Mouse (Mus musculus): Measurements from ENCODE around the gene Gba. TPM values are rescaled to one million over a fixed set of nuclear protein-coding genes. Genes with fewer than 3 reads are reported as not detected.
A peak's percentile ranks its signal among the peaks of the same experiment; 100 is the strongest.

The Gba gene
- polyA plus RNA-seq, 1 experiment from 2014 or later = 62.5 TPM

DNA sequence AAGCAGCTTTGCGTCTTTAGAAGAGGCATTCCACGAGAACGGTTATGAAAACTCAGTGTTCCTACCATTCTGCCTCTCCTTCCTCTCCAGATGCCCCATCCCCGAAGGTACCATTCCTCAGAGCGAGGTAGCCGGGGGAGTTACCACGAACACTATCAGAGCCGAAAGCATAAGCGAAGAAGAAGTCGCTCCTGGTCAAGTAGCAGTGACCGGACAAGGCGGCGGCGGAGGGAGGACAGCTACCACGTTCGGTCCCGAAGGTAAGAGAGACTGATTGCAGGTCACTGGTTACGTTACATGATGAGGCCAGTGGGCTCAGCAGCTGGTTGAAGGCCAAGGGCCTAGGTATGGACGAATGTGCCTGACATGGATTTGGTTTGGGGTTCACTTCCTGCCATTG, 35.8 kb upstream of the Gba start:
- peaks cover 53% of the 10 kb centered on the region for H3K36me3 ChIP-seq
- H3K4me3 ChIP-seq = no peak overlapping the region
- no peaks in the 10 kb centered on the region for H3K9me3 ChIP-seq
- H3K4me1 ChIP-seq = peaks cover 21% of the 10 kb centered on the region
- WGBS = 89% methylated on average over 19 of the region's 19 CpGs
- H3K27me3 ChIP-seq = no peaks in the 10 kb centered on the region
- no peak for ATAC-seq (ENCODE audit: insufficient number of reproducible peaks, low FRiP score, low TSS enrichment, low read depth)
- H3K4me2 ChIP-seq = no peak overlapping the region
- no peak overlapping the region for H3K9ac ChIP-seq
- H3K27ac ChIP-seq = no peak overlapping the region

DNA sequence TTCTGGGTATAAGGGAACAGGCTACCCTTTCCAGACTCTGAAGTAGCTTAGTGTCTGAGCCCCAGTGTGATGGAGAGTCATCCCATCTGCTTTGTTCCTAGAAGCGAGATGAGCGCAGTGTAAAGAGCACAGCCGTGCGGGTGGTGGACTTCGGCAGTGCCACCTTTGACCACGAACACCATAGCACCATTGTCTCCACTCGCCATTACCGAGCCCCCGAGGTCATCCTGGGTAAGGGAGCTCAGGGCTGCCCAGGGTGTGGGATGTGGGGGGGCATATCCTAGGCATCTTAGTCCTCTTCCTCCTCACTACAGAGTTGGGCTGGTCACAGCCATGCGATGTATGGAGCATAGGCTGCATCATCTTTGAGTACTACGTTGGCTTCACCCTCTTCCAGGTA, 27.9 kb upstream of the Gba start:
- Histone ChIP-seq H3K4me2 (no peak overlapping the region), H3K36me3 (peaks cover 73% of the 10 kb centered on the region), H3K9me3 (no peaks in the 10 kb centered on the region), H3K9ac (no peak overlapping the region), H3K27me3 (no peaks in the 10 kb centered on the region), H3K27ac (no peak overlapping the region), H3K4me3 (no peak overlapping the region), H3K4me1 (peaks cover 16% of the 10 kb centered on the region)
- ATAC-seq (ENCODE audit: insufficient number of reproducible peaks, low FRiP score, low TSS enrichment, low read depth) = no peak
- WGBS = 94% methylated on average over 11 of the region's 11 CpGs

DNA sequence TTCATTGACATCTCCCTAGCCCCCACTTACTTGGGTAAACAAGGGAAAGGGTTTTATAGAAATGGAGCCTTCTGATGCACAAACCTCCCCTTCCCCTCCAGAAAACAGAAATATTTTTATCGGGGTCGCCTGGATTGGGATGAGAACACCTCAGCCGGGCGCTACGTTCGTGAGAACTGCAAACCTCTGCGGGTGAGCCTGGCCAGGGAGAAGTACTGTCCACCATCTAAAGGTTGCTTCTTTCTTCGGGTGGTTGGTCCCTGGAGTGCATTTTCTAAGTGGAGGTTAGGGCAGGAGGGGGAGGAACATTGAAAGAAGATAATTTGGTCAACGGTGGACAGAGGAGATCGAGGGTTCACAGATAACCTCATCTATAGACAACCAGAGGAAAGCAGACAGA, 27.2 kb upstream of the Gba start:
- H3K27ac ChIP-seq = no peak overlapping the region
- peaks cover 73% of the 10 kb centered on the region for H3K36me3 ChIP-seq
- no peaks in the 10 kb centered on the region for H3K9me3 ChIP-seq
- WGBS = 90% methylated on average over 10 of the region's 10 CpGs
- no peak overlapping the region for H3K9ac ChIP-seq
- no peak for ATAC-seq (ENCODE audit: insufficient number of reproducible peaks, low FRiP score, low TSS enrichment, low read depth)
- H3K4me3 ChIP-seq = no peak overlapping the region
- H3K27me3 ChIP-seq = no peaks in the 10 kb centered on the region
- no peak overlapping the region for H3K4me2 ChIP-seq
- peaks cover 16% of the 10 kb centered on the region for H3K4me1 ChIP-seq

- Histone ChIP-seq H3K9me3 (no peaks in the 10 kb centered on the region), H3K4me3 (no peak overlapping the region), H3K36me3 (peaks cover 74% of the 10 kb centered on the region), H3K4me2 (no peak overlapping the region), H3K9ac (no peak overlapping the region), H3K27me3 (no peaks in the 10 kb centered on the region), H3K27ac (no peak overlapping the region), H3K4me1 (peaks cover 16% of the 10 kb centered on the region)
- WGBS = 83% methylated on average over 7 of the region's 7 CpGs
- no peak for ATAC-seq (ENCODE audit: insufficient number of reproducible peaks, low FRiP score, low TSS enrichment, low read depth)
Measured at GRCm38 (mm10) chr3:89176421-89176820, 26.3 kb upstream of the Gba start.

- Histone ChIP-seq H3K36me3 (peaks cover 75% of the 10 kb centered on the region), H3K4me2 (peak within 1 kb of the TSS; percentile 81), H3K9ac (peak within 1 kb of the TSS; percentile 85), H3K27ac (peak within 1 kb of the TSS; percentile 86), H3K27me3 (no peaks in the 10 kb centered on the region), H3K4me1 (peaks cover 16% of the 10 kb centered on the region), H3K4me3 (peak within 1 kb of the TSS; percentile 79), H3K9me3 (no peaks in the 10 kb centered on the region)
- under 1% methylated on average over 43 of the region's 43 CpGs for WGBS
- peak; percentile 91 for ATAC-seq (ENCODE audit: insufficient number of reproducible peaks, low FRiP score, low TSS enrichment, low read depth)
Measured at GRCm38 (mm10) chr3:89177242-89178106, 25.3 kb upstream of the Gba start, which contains the start of gene Scamp3. TSS of gene Scamp3 (plus strand) at chr3:89177473.

DNA sequence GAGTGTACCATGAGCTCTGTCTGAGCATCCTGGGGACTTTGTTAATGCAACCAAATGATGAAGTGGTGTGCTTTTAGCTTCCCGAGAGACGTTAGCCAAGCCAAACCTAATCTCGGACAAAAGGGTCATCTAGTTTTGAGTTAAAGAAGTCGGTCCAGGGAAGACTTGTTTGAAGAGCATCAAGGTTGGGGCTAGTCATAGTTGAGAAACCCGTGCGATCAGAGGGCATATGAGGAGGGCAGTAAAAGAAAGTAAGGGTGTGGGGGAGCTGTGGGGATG, 24.7 kb upstream of the Gba start:
- peak overlapping the region; percentile 79 for H3K4me3 ChIP-seq
- H3K36me3 ChIP-seq = peaks cover 69% of the 10 kb centered on the region
- H3K9me3 ChIP-seq = no peaks in the 10 kb centered on the region
- peak overlapping the region; percentile 86 for H3K27ac ChIP-seq
- ATAC-seq (ENCODE audit: insufficient number of reproducible peaks, low FRiP score, low TSS enrichment, low read depth) = no peak
- H3K4me2 ChIP-seq = peak overlapping the region; percentile 81
- 6% methylated on average over 6 of the region's 6 CpGs for WGBS
- no peaks in the 10 kb centered on the region for H3K27me3 ChIP-seq
- H3K4me1 ChIP-seq = peaks cover 20% of the 10 kb centered on the region
- peak overlapping the region; percentile 85 for H3K9ac ChIP-seq

GRCm38 (mm10) chr3:89179056-89179455, 23.7 kb upstream of the Gba start:
- Histone ChIP-seq H3K9ac (peak overlapping the region; percentile 17; the same call in 1 of the 2 replicates), H3K27me3 (no peaks in the 10 kb centered on the region), H3K4me2 (0 out of 2 replicates have a peak overlapping the region, but pooled peaks have one; percentile 81), H3K9me3 (no peaks in the 10 kb centered on the region), H3K27ac (no peak overlapping the region), H3K36me3 (peaks cover 59% of the 10 kb centered on the region), H3K4me1 (peaks cover 28% of the 10 kb centered on the region), H3K4me3 (no peak overlapping the region)
- ATAC-seq (ENCODE audit: insufficient number of reproducible peaks, low FRiP score, low TSS enrichment, low read depth) = no peak
- WGBS = 91% methylated on average over 11 of the region's 11 CpGs

- no peak overlapping the region for H3K9ac ChIP-seq
- peak overlapping the region; percentile 87 for H3K27ac ChIP-seq
- H3K4me3 ChIP-seq = no peak overlapping the region
- ATAC-seq (ENCODE audit: insufficient number of reproducible peaks, low FRiP score, low TSS enrichment, low read depth) = no peak
- H3K36me3 ChIP-seq = peaks cover 41% of the 10 kb centered on the region
- 91% methylated on average over 27 of the region's 27 CpGs for WGBS
- H3K4me1 ChIP-seq = peaks cover 46% of the 10 kb centered on the region
- no peaks in the 10 kb centered on the region for H3K27me3 ChIP-seq
- no peak overlapping the region for H3K4me2 ChIP-seq
- no peaks in the 10 kb centered on the region for H3K9me3 ChIP-seq
Measured at GRCm38 (mm10) chr3:89181749-89182500, 20.8 kb upstream of the Gba start.

GRCm38 (mm10) chr3:89182531-89183057, 20.1 kb upstream of the Gba start:
- Histone ChIP-seq H3K4me2 (peak overlapping the region; percentile 90), H3K36me3 (peaks cover 48% of the 10 kb centered on the region), H3K27me3 (no peaks in the 10 kb centered on the region), H3K9me3 (no peaks in the 10 kb centered on the region), H3K4me3 (peak overlapping the region; percentile 69), H3K9ac (no peak overlapping the region), H3K27ac (peak overlapping the region; percentile 87), H3K4me1 (peaks cover 46% of the 10 kb centered on the region)
- 47% methylated on average over 7 of the region's 7 CpGs for WGBS
- no peak for ATAC-seq (ENCODE audit: insufficient number of reproducible peaks, low FRiP score, low TSS enrichment, low read depth)

GRCm38 (mm10) chr3:89183058-89183958, 19.4 kb upstream of the Gba start, which contains the start of gene Fam189b:
TSS of gene Fam189b (plus strand) at chr3:89183143.
- Histone ChIP-seq H3K9ac (peak within 1 kb of the TSS; percentile 62), H3K4me2 (peak within 1 kb of the TSS; percentile 90), H3K27me3 (no peaks in the 10 kb centered on the region), H3K36me3 (peaks cover 55% of the 10 kb centered on the region), H3K4me1 (peaks cover 43% of the 10 kb centered on the region), H3K27ac (peak within 1 kb of the TSS; percentile 87), H3K4me3 (peak within 1 kb of the TSS; percentile 69), H3K9me3 (no peaks in the 10 kb centered on the region)
- ATAC-seq (ENCODE audit: insufficient number of reproducible peaks, low FRiP score, low TSS enrichment, low read depth) = peak; percentile 93
- 6% methylated on average over 39 of the region's 39 CpGs for WGBS

DNA sequence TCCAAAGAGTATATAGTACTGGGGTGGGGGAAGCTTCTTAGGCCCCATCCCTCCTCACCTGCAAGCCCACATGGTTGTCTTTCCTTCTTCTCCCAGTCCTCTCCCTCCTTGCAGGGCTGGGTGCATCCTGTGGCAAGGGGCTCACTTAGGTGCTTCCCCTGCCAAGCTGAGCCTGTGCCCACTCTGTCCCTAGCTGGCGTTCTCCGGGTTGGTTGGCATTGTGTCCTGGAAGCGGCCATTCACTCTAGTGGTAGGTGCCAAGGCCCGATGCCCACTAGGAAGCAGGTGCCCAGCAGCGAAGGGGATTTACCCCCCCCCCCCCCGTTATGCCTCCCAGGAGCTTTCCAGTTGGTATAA, 18.8 kb upstream of the Gba start:
- peak overlapping the region; percentile 90 for H3K4me2 ChIP-seq
- H3K9me3 ChIP-seq = no peaks in the 10 kb centered on the region
- H3K4me1 ChIP-seq = peaks cover 36% of the 10 kb centered on the region
- 0 out of 2 replicates have a peak overlapping the region, but pooled peaks have one; percentile 3 for H3K27ac ChIP-seq
- peak overlapping the region; percentile 62 for H3K9ac ChIP-seq
- no peaks in the 10 kb centered on the region for H3K27me3 ChIP-seq
- 73% methylated on average over 6 of the region's 6 CpGs for WGBS
- no peak for ATAC-seq (ENCODE audit: insufficient number of reproducible peaks, low FRiP score, low TSS enrichment, low read depth)
- peaks cover 60% of the 10 kb centered on the region for H3K36me3 ChIP-seq
- peak overlapping the region; percentile 69 for H3K4me3 ChIP-seq

Data from limb, embryonic 15.5 days (tissue).